ENCODE assay signal across 8 mouse cellular contexts in the genomic region with DNA sequence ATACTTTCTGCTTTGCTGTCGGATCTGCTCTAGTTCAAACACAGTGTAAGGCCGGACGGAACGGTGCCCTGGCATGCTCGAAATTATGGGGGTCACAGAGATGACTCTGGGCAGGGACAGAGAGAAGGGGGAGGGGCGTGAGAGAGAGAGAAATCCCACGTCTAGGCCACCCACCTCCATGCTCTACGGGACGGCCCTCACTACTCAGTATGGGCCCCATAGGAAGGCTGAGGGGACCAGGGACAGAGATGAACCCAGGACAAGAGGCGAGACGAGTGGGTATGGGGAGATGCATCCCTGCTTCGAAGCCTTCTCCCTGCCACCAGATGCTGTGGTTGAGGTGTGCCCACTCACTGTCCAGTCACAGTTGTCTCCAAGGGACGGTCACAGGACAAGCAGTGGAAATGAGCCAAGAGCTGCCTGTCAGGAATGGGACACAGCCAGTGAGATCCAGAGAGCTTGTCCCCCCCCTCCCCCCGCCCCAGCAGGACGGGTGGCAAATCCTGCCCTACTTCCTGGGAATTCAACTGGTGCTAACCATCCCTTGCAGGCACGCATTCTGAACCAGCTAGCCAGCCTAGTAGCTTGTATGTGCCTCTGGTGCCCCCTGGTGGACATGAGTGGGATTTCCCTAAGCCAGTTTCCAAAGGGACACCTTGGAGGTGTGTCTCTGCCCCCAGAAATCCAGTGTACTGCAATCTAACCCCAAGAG. TPM values are rescaled to one million over a fixed set of nuclear protein-coding genes. Genes with fewer than 3 reads are reported as not detected.
DNase-seq lines count a peak whose midpoint lies in the region; ATAC-seq lines count a peak whose summit lies in the region.

No protein-coding gene starts in this region.

- H3K9me3 ChIP-seq in megakaryocyte, embryonic 14.5 days: peaks cover 21% of the 10 kb centered on the region

- peak; percentile 94 for DNase-seq in ZHBTc4 (ENCODE audit: low read depth, low spot score)
- peak; percentile 96 for DNase-seq in gastrocnemius, postnatal 10 days
- peak; percentile 95 for DNase-seq in induced T-regulatory cell, adult 2 months (ENCODE audit: low read depth)
- DNase-seq in left cerebral cortex, adult 8-10 months (ENCODE audit: low spot score in 2 of 2): peak; percentile 80 to 95
- peak; percentile 89 to 94 for DNase-seq in right cerebral cortex, postnatal 10 days (ENCODE audit: low spot score in 2 of 2)
- peak; percentile 95 for DNase-seq in urinary bladder, postnatal 14 days (ENCODE audit: low spot score)

- peaks cover 7% of the 10 kb centered on the region for H3K36me3 ChIP-seq in megakaryocyte, embryonic 14.5 days (replicated peaks; ENCODE audit: low read length)

- peaks cover 23% of the 10 kb centered on the region for H3K4me1 ChIP-seq in megakaryocyte, embryonic 14.5 days

- H3K27me3 ChIP-seq in megakaryocyte, embryonic 14.5 days (replicated peaks): peaks cover 51% of the 10 kb centered on the region

- peak overlapping the region; percentile 69 for H3K4me3 ChIP-seq in megakaryocyte, embryonic 14.5 days (replicated peaks)

- peak; percentile 80 for ATAC-seq in common myeloid progenitor, adult 5-6 weeks (replicated peaks; ENCODE audit: low read depth, poor library complexity, severe bottlenecking)

RNA-seq across cellular contexts. Expression of a gene that starts 11.9 kb away (rescaled TPM):
- 60.7 and 82.5 TPM in 2 replicates for total RNA-seq in common myeloid progenitor, adult 5-6 weeks (2017)
- 10 to 100 TPM; 48.1 to 54.4 TPM for total RNA-seq in gastrocnemius, postnatal 10 days (2021)
- 10 to 100 TPM; 22.7 to 25.8 (median 25.1) TPM for total RNA-seq in left cerebral cortex, adult 8-10 months (2022)
- polyA plus RNA-seq in megakaryocyte, embryonic 14.5 days (2012; ENCODE audit: insufficient read depth, low replicate concordance): 443 and 805 TPM in 2 replicates

RNA-seq across cellular contexts. Expression of a gene that starts 20.3 kb away (rescaled TPM):
- total RNA-seq in common myeloid progenitor, adult 5-6 weeks (2017): not detected in 2 replicates
- not detected for total RNA-seq in gastrocnemius, postnatal 10 days (2021)
- not detected for total RNA-seq in left cerebral cortex, adult 8-10 months (2022)
- not detected in 2 replicates for polyA plus RNA-seq in megakaryocyte, embryonic 14.5 days (2012; ENCODE audit: insufficient read depth, low replicate concordance)

RNA-seq across cellular contexts. Expression of a gene that starts 32.9 kb away (rescaled TPM):
- 7.0 and 9.2 TPM in 2 replicates for total RNA-seq in common myeloid progenitor, adult 5-6 weeks (2017)
- 10 to 100 TPM; 43.1 to 43.3 TPM for total RNA-seq in gastrocnemius, postnatal 10 days (2021)
- total RNA-seq in left cerebral cortex, adult 8-10 months (2022): 100 to 1,000 TPM; 242 to 283 (median 258) TPM
- 1.2 and 1.8 TPM in 2 replicates for polyA plus RNA-seq in megakaryocyte, embryonic 14.5 days (2012; ENCODE audit: insufficient read depth, low replicate concordance)

RNA-seq across cellular contexts. Expression of a gene that starts 48.2 kb away (rescaled TPM):
- 28.1 and 35.2 TPM in 2 replicates for total RNA-seq in common myeloid progenitor, adult 5-6 weeks (2017)
- 10 to 100 TPM; 34.8 to 35.4 TPM for total RNA-seq in gastrocnemius, postnatal 10 days (2021)
- 10 to 100 TPM; 67.8 to 78.4 (median 74.9) TPM for total RNA-seq in left cerebral cortex, adult 8-10 months (2022)
- polyA plus RNA-seq in megakaryocyte, embryonic 14.5 days (2012; ENCODE audit: insufficient read depth, low replicate concordance): 18.2 and 20.3 TPM in 2 replicates

Comparison
In these comparisons a context has a peak if more than half of its experiments do, and no peak if none do; other contexts are left out.
1. Peak in every context shown above with its lines: DNase-seq, ATAC-seq and H3K4me3 ChIP-seq.
2. RNA of a gene that starts 32.9 kb away (total RNA-seq): 242 to 283 TPM in left cerebral cortex, adult 8-10 months; 43.1 to 43.3 TPM in gastrocnemius, postnatal 10 days and 7.0 to 9.2 TPM in common myeloid progenitor, adult 5-6 weeks; every median in the first group is over 4 times any median in the second.